Comparison of ENCODE assay signal across 27 mouse cellular contexts in genomic region chr12:100688177-100688576, GRCm38 (mm10). TPM values are rescaled to one million over a fixed set of nuclear protein-coding genes. Genes with fewer than 3 reads are reported as not detected.
DNase-seq lines count a peak whose midpoint lies in the region; ATAC-seq and TF ChIP-seq lines count a peak whose summit lies in the region.
"Had no signal": no experiment of that assay in that cellular context is flagged by ENCODE, and none has a peak within 500 bp of the region (broad histone marks: within the 10 kb centered on the region; RNA-seq: fewer than 3 reads in every experiment).

No protein-coding gene starts in this region.

- no peak for TF ChIP-seq EP300 in heart, postnatal 0 days (IDR thresholded peaks at IDR 0.05; ENCODE audit: low read depth)
- TF ChIP-seq EP300 in heart, adult 2 months (IDR thresholded peaks at IDR 0.05; ENCODE audit: insufficient read depth, low read depth, low read length): no peak
- TF ChIP-seq EP300 in liver, postnatal 0 days (IDR thresholded peaks at IDR 0.05; ENCODE audit: low read depth): no peak

- H3K4me3 ChIP-seq in heart, embryonic 12.5 days: no peak overlapping the region
- no peak overlapping the region for H3K4me3 ChIP-seq in heart, postnatal 0 days (ENCODE audit: low read depth, low read length)
- H3K4me3 ChIP-seq in heart, adult 2 months: no peak overlapping the region
- no peak overlapping the region for H3K4me3 ChIP-seq in liver, postnatal 0 days (ENCODE audit: low read depth, low read length)
- H3K4me3 ChIP-seq: embryonic facial prominence, embryonic 10.5 days; embryonic facial prominence, embryonic 15.5 days; forebrain, embryonic 12.5 days; limb, embryonic 10.5 days; limb, embryonic 15.5 days; midbrain, embryonic 13.5 days had no signal

- intact Hi-C loops in heart, adult 2 months (cut with DNase I): no loop called here

- H3K79me2 ChIP-seq in heart, adult 2 months (replicated peaks; ENCODE audit: control insufficient read depth, insufficient read depth, low read length): no peaks in the 10 kb centered on the region; the same call in none of the 2 replicates

- DNase-seq in heart, postnatal 4 days: no peak
- peak; percentile 28 for DNase-seq in heart, postnatal 0 days (ENCODE audit: low spot score)
- no peak for DNase-seq in heart, adult 2 months
- DNase-seq in liver, postnatal 0 days: no peak
- DNase-seq in left cerebral cortex, adult 18-20 months (ENCODE audit: low spot score in 2 of 2): no peak
- DNase-seq in gastrocnemius, adult 8-10 months (ENCODE audit: low spot score in 2 of 2): no peak
- DNase-seq: adrenal gland, adult 8-10 months; cerebellum, adult 2 months; cerebellum, postnatal 14 days; forebrain, postnatal 0 days; gastrocnemius, postnatal 14 days; kidney, adult 2 months; kidney, postnatal 36 days; layer of hippocampus, postnatal 36 days; lung, embryonic 14.5 days; lung, postnatal 14 days; thymus, postnatal 4 days had no signal

- no peaks in the 10 kb centered on the region for H3K27me3 ChIP-seq in heart, embryonic 12.5 days (replicated peaks)
- no peaks in the 10 kb centered on the region for H3K27me3 ChIP-seq in heart, postnatal 0 days (ENCODE audit: control insufficient read depth, insufficient read depth, low read length)
- H3K27me3 ChIP-seq in heart, adult 2 months (ENCODE audit: control insufficient read depth, insufficient read depth, low read length): no peaks in the 10 kb centered on the region
- no peaks in the 10 kb centered on the region for H3K27me3 ChIP-seq in liver, postnatal 0 days (ENCODE audit: insufficient read depth, low read length)
- H3K27me3 ChIP-seq: embryonic facial prominence, embryonic 15.5 days; forebrain, embryonic 12.5 days; limb, embryonic 15.5 days; midbrain, embryonic 13.5 days had no signal

- ATAC-seq in heart, embryonic 12.5 days (ENCODE audit: insufficient number of reproducible peaks, low FRiP score): peak; percentile 53; the same call in 1 of the 2 replicates
- ATAC-seq in heart, postnatal 0 days (ENCODE audit: insufficient read depth, low read depth): peak; percentile 55
- peak; percentile 54 for ATAC-seq in common myeloid progenitor, adult 5-6 weeks (replicated peaks; ENCODE audit: low read depth, poor library complexity, severe bottlenecking)
- ATAC-seq in liver, postnatal 0 days: 0 out of 2 replicates have a peak, but pooled peaks have one; percentile 25
- ATAC-seq: CD4-positive, CD25-positive, alpha-beta regulatory T cell, adult 4 months; forebrain, postnatal 0 days; hindbrain, embryonic 16.5 days; midbrain, embryonic 13.5 days had no signal

- TF ChIP-seq POLR2A in heart, adult 2 months (IDR thresholded peaks at IDR 0.05; ENCODE audit: insufficient read depth, low read depth, low read length): no peak

- peaks cover 18% of the 10 kb centered on the region for H3K4me1 ChIP-seq in heart, embryonic 12.5 days (replicated peaks)
- peaks cover 11% of the 10 kb centered on the region; the same call in 1 of the 2 replicates for H3K4me1 ChIP-seq in heart, postnatal 0 days (ENCODE audit: control insufficient read depth, insufficient read depth)
- no peaks in the 10 kb centered on the region; the same call in 1 of the 2 replicates for H3K4me1 ChIP-seq in heart, adult 2 months (ENCODE audit: control insufficient read depth, insufficient read depth, low read length)
- no peaks in the 10 kb centered on the region for H3K4me1 ChIP-seq in liver, postnatal 0 days (ENCODE audit: insufficient read depth)
- H3K4me1 ChIP-seq: embryonic facial prominence, embryonic 15.5 days; forebrain, embryonic 12.5 days; limb, embryonic 15.5 days had no signal

- no peaks in the 10 kb centered on the region for H3K9me3 ChIP-seq in heart, embryonic 12.5 days (replicated peaks)
- H3K9me3 ChIP-seq in heart, postnatal 0 days (replicated peaks; ENCODE audit: control insufficient read depth, low read length): no peaks in the 10 kb centered on the region
- H3K9me3 ChIP-seq in liver, postnatal 0 days (ENCODE audit: low read length): no peaks in the 10 kb centered on the region
- H3K9me3 ChIP-seq: embryonic facial prominence, embryonic 10.5 days; embryonic facial prominence, embryonic 15.5 days; forebrain, embryonic 12.5 days; limb, embryonic 10.5 days; limb, embryonic 15.5 days; midbrain, embryonic 13.5 days had no signal

- no peaks in the 10 kb centered on the region for H3K36me3 ChIP-seq in heart, embryonic 12.5 days
- no peaks in the 10 kb centered on the region for H3K36me3 ChIP-seq in heart, postnatal 0 days (replicated peaks; ENCODE audit: control insufficient read depth, insufficient read depth, low read length)
- H3K36me3 ChIP-seq in heart, adult 2 months (ENCODE audit: control insufficient read depth, insufficient read depth, low read length): peaks cover 5% of the 10 kb centered on the region
- no peaks in the 10 kb centered on the region for H3K36me3 ChIP-seq in liver, postnatal 0 days (replicated peaks; ENCODE audit: insufficient read depth, low read length)
- H3K36me3 ChIP-seq: embryonic facial prominence, embryonic 10.5 days; embryonic facial prominence, embryonic 15.5 days; forebrain, embryonic 12.5 days; limb, embryonic 10.5 days; limb, embryonic 15.5 days; midbrain, embryonic 13.5 days had no signal

- no peak overlapping the region for H3K4me2 ChIP-seq in heart, embryonic 12.5 days
- H3K4me2 ChIP-seq in heart, postnatal 0 days (ENCODE audit: low read depth, low read length): peak overlapping the region; percentile 2; the same call in 1 of the 2 replicates
- no peak overlapping the region for H3K4me2 ChIP-seq in liver, postnatal 0 days (ENCODE audit: low read depth, low read length)
- H3K4me2 ChIP-seq: embryonic facial prominence, embryonic 15.5 days; forebrain, embryonic 12.5 days; limb, embryonic 15.5 days; lung, embryonic 14.5 days; midbrain, embryonic 13.5 days had no signal

- no peak for TF ChIP-seq CTCF in heart, postnatal 0 days (IDR thresholded peaks at IDR 0.05; ENCODE audit: low read depth)
- no peak for TF ChIP-seq CTCF in heart, adult 2 months (IDR thresholded peaks at IDR 0.05)
- TF ChIP-seq CTCF in liver, postnatal 0 days (IDR thresholded peaks at IDR 0.05; ENCODE audit: low read depth): no peak

- H3K9ac ChIP-seq in heart, embryonic 12.5 days: no peak overlapping the region
- H3K9ac ChIP-seq in heart, postnatal 0 days (replicated peaks; ENCODE audit: low read depth, low read length): no peak overlapping the region
- no peak overlapping the region for H3K9ac ChIP-seq in heart, adult 2 months (ENCODE audit: low read depth, low read length)
- no peak overlapping the region for H3K9ac ChIP-seq in liver, postnatal 0 days (replicated peaks)
- H3K9ac ChIP-seq: embryonic facial prominence, embryonic 15.5 days; forebrain, embryonic 12.5 days; forebrain, postnatal 0 days; limb, embryonic 15.5 days; lung, embryonic 14.5 days; midbrain, embryonic 13.5 days had no signal

- H3K27ac ChIP-seq in heart, embryonic 12.5 days (ENCODE audit: poor library complexity, severe bottlenecking): peak overlapping the region; percentile 60; the same call in 1 of the 2 replicates
- peak overlapping the region; percentile 43; the same call in 1 of the 2 replicates for H3K27ac ChIP-seq in heart, postnatal 0 days (ENCODE audit: low read depth)
- no peak overlapping the region for H3K27ac ChIP-seq in heart, adult 2 months
- H3K27ac ChIP-seq in liver, postnatal 0 days (ENCODE audit: low read depth): no peak overlapping the region
- H3K27ac ChIP-seq: embryonic facial prominence, embryonic 10.5 days; embryonic facial prominence, embryonic 15.5 days; forebrain, embryonic 12.5 days; limb, embryonic 10.5 days; limb, embryonic 15.5 days; midbrain, embryonic 13.5 days had no signal

RNA-seq across cellular contexts. Expression of gene Rps6ka5, which starts 38.6 kb away (rescaled TPM):
- 5.4 and 6.0 TPM in 2 replicates for polyA plus RNA-seq in heart, embryonic 12.5 days (2016; fragmentation: Nextera tagmentation; extraction: Ambion mirVana)
- 10 to 100 TPM; 11.1 to 11.6 TPM for total RNA-seq in heart, postnatal 4 days (2021)
- 5.0 and 11.6 TPM in 2 replicates for total RNA-seq in heart, postnatal 0 days (2014; rRNA removed; ENCODE audit: low replicate concordance)
- 2.8 and 3.0 TPM in 2 replicates for polyA plus RNA-seq in heart, postnatal 0 days (2015; fragmentation: Nextera tagmentation; extraction: Ambion mirVana)
- total RNA-seq in heart, adult 2 months (2021): 10 to 100 TPM; 10.8 to 13.5 TPM
- polyA plus RNA-seq in heart, adult 2 months (2012; rRNA removed): 2.1 and 6.1 TPM in 2 replicates
- total RNA-seq in common myeloid progenitor, adult 5-6 weeks (2017): 43.1 and 47.1 TPM in 2 replicates
- polyA plus RNA-seq in liver, postnatal 0 days (2015; fragmentation: Nextera tagmentation; extraction: Ambion mirVana): 1.3 and 1.6 TPM in 2 replicates
- 10 to 100 TPM; 22.8 to 27.7 TPM for total RNA-seq in left cerebral cortex, adult 18-20 months (2021)
- 10 to 100 TPM in 2 of 4 experiments, 1 to 10 TPM in 2; 7.5 to 16.9 (median 10.2) TPM for total RNA-seq in gastrocnemius, adult 8-10 months (2022)

Comparison
In these comparisons a context has a peak if more than half of its experiments do, and no peak if none do; other contexts are left out.
1. H3K27ac ChIP-seq: peak in heart, embryonic 12.5 days (single experiment) and heart, postnatal 0 days (single experiment); none in heart, adult 2 months (single experiment) and liver, postnatal 0 days (single experiment).
2. Peak in every context shown above with its lines, with median percentiles within 50 percentile points of each other: ATAC-seq.